Mouse (Mus musculus): ENCODE measurements around the gene Vsig2. TPM values are rescaled to one million over a fixed set of nuclear protein-coding genes. Genes with fewer than 3 reads are reported as not detected.

Vsig2 gene
- total RNA-seq, 2 experiments from 2014 or later: 4.1 to 4.5 TPM

GRCm38 (mm10) chr9:37540226-37540625, 1.2 kb downstream of the Vsig2 start:
- intact Hi-C loops (cut with DNase I): no loop called here
- no peak for TF ChIP-seq CTCF (IDR thresholded peaks at IDR 0.05)
- DNase-seq (ENCODE audit: extremely low spot score in 1 of 2, low spot score in 2 of 2): no peak
- Histone ChIP-seq H3K27ac (peak overlapping the region; percentile 78), H3K4me3 (no peak overlapping the region)

GRCm38 (mm10) chr9:37540701-37541575, 1.9 kb downstream of the Vsig2 start:
- no peak for TF ChIP-seq CTCF (IDR thresholded peaks at IDR 0.05)
- no peak overlapping the region for H3K4me3 ChIP-seq
- intact Hi-C loops (cut with DNase I): no loop called here
- peak overlapping the region; percentile 50 for H3K27ac ChIP-seq
- peak in 1 of 2 experiments; percentile 34 for DNase-seq (ENCODE audit: extremely low spot score in 1 of 2, low spot score in 2 of 2)

- TF ChIP-seq CTCF (IDR thresholded peaks at IDR 0.05): no peak
- Histone ChIP-seq H3K27ac (peak overlapping the region; percentile 57), H3K4me3 (no peak overlapping the region)
- DNase-seq (ENCODE audit: extremely low spot score in 1 of 2, low spot score in 2 of 2): no peak
- intact Hi-C loops (cut with DNase I): no loop called here
Observed at GRCm38 (mm10) chr9:37541851-37542642, 3.0 kb downstream of the Vsig2 start.

- H3K4me3 ChIP-seq: peak overlapping the region; percentile 38; the same call in 1 of the 2 replicates
- no peak for DNase-seq (ENCODE audit: extremely low spot score in 1 of 2, low spot score in 2 of 2)
- intact Hi-C loops (cut with DNase I): loop anchor here (1.0 to 2.0 kb wide), 2 partner anchors 81 to 113 kb away; no protein-coding TSS in a partner anchor
- TF ChIP-seq CTCF (IDR thresholded peaks at IDR 0.05): no peak
- peak overlapping the region; percentile 71; the same call in 1 of the 2 replicates for H3K27ac ChIP-seq
Observed at GRCm38 (mm10) chr9:37543869-37544440, 4.9 kb downstream of the Vsig2 start.

- DNase-seq (ENCODE audit: extremely low spot score in 1 of 2, low spot score in 2 of 2): peak; percentile 73 to 85
- intact Hi-C loops (cut with DNase I): loop anchor here (1.0 to 5.0 kb wide), 3 partner anchors 81 to 388 kb away; no protein-coding TSS in a partner anchor
- TF ChIP-seq CTCF (IDR thresholded peaks at IDR 0.05): peak; percentile 85
- H3K4me3 ChIP-seq: peak overlapping the region; percentile 38
- peak overlapping the region; percentile 71 for H3K27ac ChIP-seq
Observed at GRCm38 (mm10) chr9:37544447-37545165, 5.6 kb downstream of the Vsig2 start.

- Histone ChIP-seq H3K27ac (peak overlapping the region; percentile 71), H3K4me3 (peak overlapping the region; percentile 38; the same call in 1 of the 2 replicates)
- no peak for TF ChIP-seq CTCF (IDR thresholded peaks at IDR 0.05)
- intact Hi-C loops (cut with DNase I): loop anchor here (2.0 to 5.0 kb wide), 2 partner anchors 114 to 387 kb away; no protein-coding TSS in a partner anchor
- DNase-seq (ENCODE audit: extremely low spot score in 1 of 2, low spot score in 2 of 2): peak in 1 of 2 experiments; percentile 37
Observed at GRCm38 (mm10) chr9:37545166-37545610, 6.1 kb downstream of the Vsig2 start.

GRCm38 (mm10) chr9:37545847-37546452, 6.9 kb downstream of the Vsig2 start:
- intact Hi-C loops (cut with DNase I): loop anchor here (2.0 to 5.0 kb wide), 2 partner anchors 115 to 386 kb away; no protein-coding TSS in a partner anchor
- Histone ChIP-seq H3K27ac (peak overlapping the region; percentile 71), H3K4me3 (peak overlapping the region; percentile 38)
- DNase-seq (ENCODE audit: extremely low spot score in 1 of 2, low spot score in 2 of 2): no peak
- TF ChIP-seq CTCF (IDR thresholded peaks at IDR 0.05): no peak

GRCm38 (mm10) chr9:37546889-37547288, 7.8 kb downstream of the Vsig2 start:
- no peak for DNase-seq (ENCODE audit: extremely low spot score in 1 of 2, low spot score in 2 of 2)

GRCm38 (mm10) chr9:37550435-37550834, 11.4 kb downstream of the Vsig2 start:
- Histone ChIP-seq H3K27ac (peak overlapping the region; percentile 97), H3K4me3 (peak overlapping the region; percentile 70)
- TF ChIP-seq CTCF (IDR thresholded peaks at IDR 0.05): no peak
- intact Hi-C loops (cut with DNase I): loop anchor here (10.0 kb wide), 1 partner anchor 274 kb away; no protein-coding TSS in a partner anchor
- DNase-seq (ENCODE audit: extremely low spot score in 1 of 2, low spot score in 2 of 2): no peak

More at GRCm38 (mm10) chr9:37546889-37547288, 7.8 kb downstream of the Vsig2 start:
- H3K27ac ChIP-seq: no peak overlapping the region
- H3K4me3 ChIP-seq: peak overlapping the region; percentile 7; the same call in 1 of the 2 replicates
- peak; percentile 57 for TF ChIP-seq CTCF (IDR thresholded peaks at IDR 0.05)
- intact Hi-C loops (cut with DNase I): loop anchor here (5.0 kb wide), 1 partner anchor 385 kb away; no protein-coding TSS in a partner anchor

Measured in left cerebral cortex, adult 2 months (tissue).